Mouse (Mus musculus): ENCODE data around the gene Sox5. TPM values are rescaled to one million over a fixed set of nuclear protein-coding genes. Genes with fewer than 3 reads are reported as not detected.
A peak's percentile ranks its signal among the peaks of the same experiment; 100 is the strongest.
"Not testable (repeated sequence)": the region's sequence is repeated elsewhere in the genome, so short reads cannot be mapped to it uniquely, and the experiment has no call there.

Sox5 gene
- polyA plus RNA-seq, 1 experiment = 24.3 TPM

DNA sequence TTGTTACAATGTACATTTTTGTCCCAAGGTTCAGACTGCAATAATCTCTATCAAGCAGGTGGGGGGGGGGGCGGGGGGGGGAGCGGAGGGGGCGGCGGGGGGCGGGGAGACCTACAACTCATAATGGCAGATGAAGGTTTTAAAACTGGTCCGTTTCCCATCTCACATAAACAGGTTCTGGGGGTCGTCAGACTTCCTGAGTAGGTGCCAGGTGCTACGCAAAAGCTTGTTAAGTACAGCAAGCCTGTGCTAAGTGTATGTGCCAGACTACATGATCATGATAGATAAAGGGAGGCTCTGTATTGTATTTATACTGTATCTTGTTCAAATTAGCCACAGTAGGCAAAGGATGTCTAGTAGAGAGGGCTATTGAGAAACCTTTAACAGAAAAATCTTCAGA lies 498.6 kb downstream of the Sox5 start:
- H3K27ac ChIP-seq (ENCODE audit: insufficient read depth, low read length) = no peak overlapping the region
- TF ChIP-seq POLR2A (IDR thresholded peaks at IDR 0.05; ENCODE audit: extremely low read depth, insufficient read depth, low read length) (no peak), CTCF (IDR thresholded peaks at IDR 0.05; ENCODE audit: extremely low read depth, insufficient read depth, low read length) (no peak)
- H3K4me3 ChIP-seq (ENCODE audit: insufficient read depth, low read length) = no peak overlapping the region
- H3K4me1 ChIP-seq (ENCODE audit: control insufficient read depth, insufficient read depth, low read length) = no peaks in the 10 kb centered on the region

DNA sequence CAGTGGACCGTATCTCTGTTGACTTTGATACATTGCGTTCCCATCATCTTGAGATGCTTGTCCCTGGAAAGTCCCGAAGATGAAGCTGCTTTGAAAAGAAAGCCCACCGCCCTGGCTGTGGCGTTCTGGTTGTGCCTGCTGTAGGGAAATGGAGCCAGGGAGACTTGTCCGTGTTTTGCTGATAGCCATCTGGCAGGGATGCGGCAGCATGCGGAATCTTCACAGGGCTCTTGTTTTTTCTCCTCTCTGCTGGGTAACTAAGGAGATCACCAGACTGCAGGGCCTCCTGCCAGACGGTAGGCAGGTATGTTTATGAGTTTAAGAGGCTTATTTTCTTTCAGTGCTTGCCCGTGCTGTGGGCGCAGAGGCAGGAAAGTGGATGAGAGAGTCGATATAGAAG lies 499.0 kb downstream of the Sox5 start:
- no peak overlapping the region for H3K27ac ChIP-seq (ENCODE audit: insufficient read depth, low read length)
- no peaks in the 10 kb centered on the region for H3K4me1 ChIP-seq (ENCODE audit: control insufficient read depth, insufficient read depth, low read length)
- no peak overlapping the region for H3K4me3 ChIP-seq (ENCODE audit: insufficient read depth, low read length)
- no peak for TF ChIP-seq CTCF (IDR thresholded peaks at IDR 0.05; ENCODE audit: extremely low read depth, insufficient read depth, low read length)
- TF ChIP-seq POLR2A (IDR thresholded peaks at IDR 0.05; ENCODE audit: extremely low read depth, insufficient read depth, low read length) = no peak

DNA sequence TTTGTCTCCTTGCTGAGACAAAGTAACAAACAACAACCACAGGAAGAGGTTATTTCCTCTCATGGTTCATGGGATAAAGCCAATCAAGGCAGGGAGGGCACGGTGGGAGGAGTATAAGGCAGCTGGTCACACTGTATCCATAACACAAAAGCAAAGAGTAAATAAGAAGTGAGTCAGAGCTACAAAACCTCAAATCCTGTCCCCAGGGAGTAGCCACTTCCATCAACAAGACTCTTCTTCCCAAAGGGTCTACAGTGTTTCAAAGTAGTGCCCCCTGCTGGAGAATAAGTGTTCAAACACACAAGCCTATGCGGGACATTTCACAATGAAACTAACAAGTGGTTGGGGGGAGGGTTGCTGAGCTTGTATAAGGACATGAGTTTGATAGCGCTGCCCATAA lies 500.1 kb downstream of the Sox5 start:
- Histone ChIP-seq H3K27ac (ENCODE audit: insufficient read depth, low read length) (no peak overlapping the region), H3K4me3 (ENCODE audit: insufficient read depth, low read length) (no peak overlapping the region)
- TF ChIP-seq CTCF (IDR thresholded peaks at IDR 0.05; ENCODE audit: extremely low read depth, insufficient read depth, low read length) (no peak), POLR2A (IDR thresholded peaks at IDR 0.05; ENCODE audit: extremely low read depth, insufficient read depth, low read length) (no peak)

DNA sequence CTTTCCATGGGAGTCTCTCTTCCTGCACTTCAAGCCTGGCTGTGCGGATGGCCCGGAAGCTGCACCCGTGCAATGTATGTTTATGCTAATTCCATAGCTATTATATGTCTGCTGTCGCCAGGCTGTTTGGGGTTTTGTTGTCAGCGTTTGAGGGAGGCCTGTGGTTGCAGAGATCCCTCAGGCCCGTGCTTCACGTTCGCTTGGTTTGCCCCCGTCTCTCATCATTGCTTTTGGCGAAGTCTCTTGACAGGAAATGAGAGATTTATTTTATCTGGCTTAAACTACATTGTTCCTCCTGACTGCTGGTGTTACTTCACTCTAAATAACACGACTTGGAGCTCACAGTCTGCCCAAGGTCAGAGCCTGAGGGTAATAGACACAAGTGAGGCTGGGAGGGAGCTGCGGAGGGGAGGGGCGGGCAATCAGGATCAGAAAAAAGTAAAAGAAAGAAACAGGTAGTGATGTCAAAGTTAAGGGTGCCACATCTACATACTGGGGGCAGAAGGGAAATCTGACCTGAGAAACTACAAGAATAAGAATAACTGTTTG lies 503.2 kb downstream of the Sox5 start:
- H3K4me3 ChIP-seq (ENCODE audit: insufficient read depth, low read length) = no peak overlapping the region
- TF ChIP-seq POLR2A (IDR thresholded peaks at IDR 0.05; ENCODE audit: extremely low read depth, insufficient read depth, low read length) = no peak
- no peaks in the 10 kb centered on the region for H3K4me1 ChIP-seq (ENCODE audit: control insufficient read depth, insufficient read depth, low read length)
- no peak overlapping the region for H3K27ac ChIP-seq (ENCODE audit: insufficient read depth, low read length)

More for the DNA sequence above, 500.1 kb downstream of the Sox5 start:
- H3K4me1 ChIP-seq (ENCODE audit: control insufficient read depth, insufficient read depth, low read length) = no peaks in the 10 kb centered on the region

DNA sequence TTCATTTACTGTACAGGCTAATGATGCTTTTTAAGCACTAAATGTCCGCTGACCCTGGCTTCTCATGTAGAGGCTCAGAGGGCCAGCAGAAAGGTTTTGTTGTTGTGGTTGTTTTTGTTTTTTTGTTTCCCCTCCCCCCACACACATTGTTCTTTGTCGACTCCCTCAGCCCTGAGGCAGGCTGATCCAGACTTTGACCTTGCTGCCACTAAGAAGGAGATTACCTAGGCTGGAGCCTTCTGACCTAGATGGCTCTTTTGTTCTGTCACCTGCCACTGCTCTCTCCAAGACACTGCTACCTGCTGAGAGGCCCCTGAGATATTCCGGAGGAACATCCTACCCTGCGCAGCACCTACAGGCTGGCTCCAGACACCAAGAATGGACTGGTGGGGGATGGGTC lies 508.4 kb downstream of the Sox5 start:
- not testable (repeated sequence) for H3K27ac ChIP-seq (ENCODE audit: insufficient read depth, low read length); H3K4me3 ChIP-seq (ENCODE audit: insufficient read depth, low read length); H3K4me1 ChIP-seq (ENCODE audit: control insufficient read depth, insufficient read depth, low read length)

DNA sequence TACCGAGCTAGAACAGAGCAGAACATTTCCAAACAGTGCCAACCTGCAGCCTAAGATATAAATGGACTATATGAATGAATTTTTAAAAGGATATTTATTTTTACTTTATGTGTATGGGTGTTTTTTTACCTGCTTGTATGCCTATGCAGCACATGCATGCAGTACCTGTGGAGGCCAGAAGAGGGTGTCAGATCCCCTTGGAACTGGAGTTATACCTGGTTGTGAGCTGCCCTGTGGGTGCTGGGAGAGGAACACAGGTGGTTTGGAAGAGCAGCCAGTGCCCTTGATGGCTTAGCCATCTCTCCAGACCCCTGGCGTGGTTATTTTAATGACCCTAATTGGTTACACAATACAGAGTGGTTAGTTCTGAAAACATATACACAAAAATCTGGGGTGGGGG lies 510.5 kb downstream of the Sox5 start:
- H3K4me3 ChIP-seq (ENCODE audit: insufficient read depth, low read length) = no peak overlapping the region
- no peaks in the 10 kb centered on the region for H3K4me1 ChIP-seq (ENCODE audit: control insufficient read depth, insufficient read depth, low read length)
- H3K27ac ChIP-seq (ENCODE audit: insufficient read depth, low read length) = no peak overlapping the region
- TF ChIP-seq POLR2A (IDR thresholded peaks at IDR 0.05; ENCODE audit: extremely low read depth, insufficient read depth, low read length) (no peak), CTCF (IDR thresholded peaks at IDR 0.05; ENCODE audit: extremely low read depth, insufficient read depth, low read length) (peak; percentile 15; the same call in 1 of the 2 replicates)

DNA sequence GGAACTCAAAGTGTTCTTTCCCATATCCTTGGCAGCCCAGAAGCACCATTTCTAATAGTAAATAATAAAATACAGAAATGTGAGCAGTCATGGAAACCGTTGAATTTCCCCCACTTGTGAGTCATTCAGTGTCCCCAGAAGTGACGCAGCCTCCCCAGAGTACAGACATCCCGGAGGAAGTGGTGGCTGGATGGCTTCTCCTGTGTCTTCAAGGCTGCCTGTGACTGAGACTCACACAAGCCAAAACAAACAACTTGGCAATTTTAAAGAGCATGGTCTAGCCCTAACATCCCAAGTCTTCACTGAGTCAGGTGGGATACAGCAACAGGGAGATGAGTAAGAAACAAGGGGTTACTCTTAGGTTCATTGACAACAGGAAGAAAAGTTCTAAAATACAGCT lies 511.5 kb downstream of the Sox5 start:
- TF ChIP-seq CTCF (IDR thresholded peaks at IDR 0.05; ENCODE audit: extremely low read depth, insufficient read depth, low read length) (no peak), POLR2A (IDR thresholded peaks at IDR 0.05; ENCODE audit: extremely low read depth, insufficient read depth, low read length) (no peak)

DNA sequence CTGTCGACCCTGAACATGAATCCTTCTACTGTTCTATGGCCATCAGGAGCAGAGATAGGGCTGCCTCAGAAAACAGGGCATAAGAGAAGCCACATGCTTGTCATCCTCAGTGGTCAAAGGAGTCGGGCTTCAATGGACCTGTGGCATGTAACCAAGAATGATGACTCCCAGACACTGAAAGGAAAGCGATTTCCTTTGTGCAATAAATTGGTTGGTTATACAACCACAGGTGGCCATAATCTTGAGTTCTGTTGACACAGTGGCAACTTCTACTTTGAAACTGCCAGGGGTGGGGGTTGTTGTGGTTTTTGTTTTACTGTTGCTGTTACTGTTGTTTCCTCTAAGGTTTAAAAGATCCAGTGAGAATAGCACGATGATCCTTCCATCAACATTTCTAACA lies 512.1 kb downstream of the Sox5 start:
- no peak overlapping the region for H3K4me3 ChIP-seq (ENCODE audit: insufficient read depth, low read length)
- TF ChIP-seq CTCF (IDR thresholded peaks at IDR 0.05; ENCODE audit: extremely low read depth, insufficient read depth, low read length) = no peak
- no peak for TF ChIP-seq POLR2A (IDR thresholded peaks at IDR 0.05; ENCODE audit: extremely low read depth, insufficient read depth, low read length)

More for the DNA sequence above, 511.5 kb downstream of the Sox5 start:
- Histone ChIP-seq H3K4me1 (ENCODE audit: control insufficient read depth, insufficient read depth, low read length) (no peaks in the 10 kb centered on the region), H3K4me3 (ENCODE audit: insufficient read depth, low read length) (no peak overlapping the region), H3K27ac (ENCODE audit: insufficient read depth, low read length) (no peak overlapping the region)

DNA sequence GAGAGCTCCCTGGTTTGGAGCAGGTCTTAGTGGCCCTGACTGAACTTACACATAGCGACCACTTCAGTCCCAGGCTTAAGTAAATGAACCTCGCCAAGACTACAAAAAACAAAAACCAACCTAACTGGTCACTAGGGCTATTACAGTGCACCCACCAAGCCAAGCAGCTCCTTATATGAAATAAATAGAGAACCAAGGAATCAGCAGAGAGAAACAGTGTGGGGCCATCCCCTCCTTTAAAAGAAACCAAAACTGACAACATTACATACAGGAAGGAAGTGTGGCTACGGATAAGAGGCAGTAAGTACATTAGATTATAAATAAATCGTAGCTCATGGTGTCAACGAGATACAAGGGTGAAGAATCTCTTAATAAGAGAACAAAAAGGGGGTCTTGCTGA lies 516.0 kb downstream of the Sox5 start:
- no peak for TF ChIP-seq CTCF (IDR thresholded peaks at IDR 0.05; ENCODE audit: extremely low read depth, insufficient read depth, low read length)
- no peak for TF ChIP-seq POLR2A (IDR thresholded peaks at IDR 0.05; ENCODE audit: extremely low read depth, insufficient read depth, low read length)
- Histone ChIP-seq H3K4me3 (ENCODE audit: insufficient read depth, low read length) (no peak overlapping the region), H3K27ac (ENCODE audit: insufficient read depth, low read length) (no peak overlapping the region), H3K4me1 (ENCODE audit: control insufficient read depth, insufficient read depth, low read length) (no peaks in the 10 kb centered on the region)

More for the DNA sequence above, 512.1 kb downstream of the Sox5 start:
- Histone ChIP-seq H3K27ac (ENCODE audit: insufficient read depth, low read length) (no peak overlapping the region), H3K4me1 (ENCODE audit: control insufficient read depth, insufficient read depth, low read length) (no peaks in the 10 kb centered on the region)

DNA sequence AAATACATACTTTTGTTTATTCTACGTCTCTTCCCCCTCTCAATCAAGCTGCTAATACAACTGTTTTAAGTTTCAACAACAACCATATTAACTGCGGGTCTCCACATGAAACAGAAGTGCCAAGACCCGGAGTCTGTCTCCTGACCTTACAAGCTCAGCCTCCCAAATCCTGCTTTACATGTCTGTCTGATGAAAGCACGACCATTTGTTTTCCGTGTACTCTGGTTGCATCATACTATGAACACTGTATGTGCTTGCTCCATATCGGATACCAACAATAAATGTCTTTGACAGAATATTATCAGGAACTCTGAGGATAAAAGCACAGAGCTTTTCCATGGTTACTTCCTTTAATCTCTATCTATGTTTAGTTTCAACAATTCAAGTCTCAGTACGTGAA lies 516.8 kb downstream of the Sox5 start:
- no peak for TF ChIP-seq POLR2A (IDR thresholded peaks at IDR 0.05; ENCODE audit: extremely low read depth, insufficient read depth, low read length)
- no peak for TF ChIP-seq CTCF (IDR thresholded peaks at IDR 0.05; ENCODE audit: extremely low read depth, insufficient read depth, low read length)
- H3K4me3 ChIP-seq (ENCODE audit: insufficient read depth, low read length) = no peak overlapping the region

More for the DNA sequence above, 516.8 kb downstream of the Sox5 start:
- no peaks in the 10 kb centered on the region for H3K4me1 ChIP-seq (ENCODE audit: control insufficient read depth, insufficient read depth, low read length)
- no peak overlapping the region for H3K27ac ChIP-seq (ENCODE audit: insufficient read depth, low read length)

Data from cortical plate, adult 2 months (tissue).